Mouse (Mus musculus) hindbrain, postnatal 0 days (tissue): ENCODE data around the gene Oosp3. TPM values are rescaled to one million over a fixed set of nuclear protein-coding genes. Genes with fewer than 3 reads are reported as not detected.

Source experiments
- ATAC-seq: fragments of 200-750 bp; cut with Nextera tagmentation; 2 replicates; pipeline ENCODE4 v1.8.0; 2017; ENCODE audit warnings: mild to moderate bottlenecking, moderate TSS enrichment, moderate library complexity
- DNase-seq: peaks from one replicate; pipeline ENCODE4 v3.0.0-alpha.2; 2015; ENCODE audit warnings: low spot score
- H3K27ac ChIP-seq: fragments of 300-500 bp; sonication (generic); 2 replicates; pipeline ENCODE4 v1.5.1; 2014; ENCODE audit warnings: mild to moderate bottlenecking
- H3K27me3 ChIP-seq: fragments of 300-500 bp; sonication (generic); 2 replicates; pipeline ENCODE4 v1.6.1; 2014; ENCODE audit warnings: low read length, mixed read lengths; ENCODE audit not compliant: insufficient read depth
- H3K36me3 ChIP-seq: fragments of 300-500 bp; sonication (generic); 2 replicates; pipeline ENCODE4 v1.6.1; 2014; ENCODE audit warnings: low read length, mixed read lengths; ENCODE audit not compliant: insufficient read depth
- H3K4me1 ChIP-seq: fragments of 300-500 bp; sonication (generic); 2 replicates; pipeline ENCODE4 v1.6.1; 2014; ENCODE audit warnings: antibody characterized with exemption, low read length, mixed read lengths; ENCODE audit not compliant: insufficient read depth
- H3K4me2 ChIP-seq: fragments of 300-500 bp; sonication (generic); 2 replicates; pipeline ENCODE4 v1.6.1; 2014; ENCODE audit warnings: low read depth, mild to moderate bottlenecking, low read length, moderate library complexity, mixed read lengths
- H3K4me3 ChIP-seq: fragments of 300-500 bp; sonication (generic); 2 replicates; pipeline ENCODE4 v1.5.1; 2014; ENCODE audit warnings: low read length
- H3K9ac ChIP-seq: fragments of 300-500 bp; sonication (generic); replicated peaks from 2 replicates; pipeline ENCODE4 v1.6.1; 2014; ENCODE audit warnings: mild to moderate bottlenecking, low read length, moderate library complexity, mixed read lengths
- H3K9me3 ChIP-seq: fragments of 300-500 bp; sonication (generic); 2 replicates; pipeline ENCODE4 v1.6.1; 2016; ENCODE audit warnings: low read length, mixed read lengths
- CTCF ChIP-seq: IDR thresholded peaks from 2 replicates; pipeline ENCODE4 v1.5.1; 2016; ENCODE audit warnings: antibody characterized with exemption, control low read depth, low read depth
- WGBS: fragments of 180-500 bp; shearing (Covaris S2); extraction: QIAGEN DNeasy Blood & Tissue Kit; methylation state at CpG from one replicate; pipeline ENCODE4 v1.1.7; 2014; 5-methylcytosine and 5-hydroxymethylcytosine counted together
- polyA plus RNA-seq: library from polyadenylated mRNA; unstranded; fragments of >200 nt; fragmentation: Nextera tagmentation; extraction: Ambion mirVana; gene quantifications from 2 replicates; pipeline ENCODE4 v1.2.1, GENCODE M21; 2015
- total RNA-seq: library from RNA; depleted of rRNA; stranded (reverse); fragments of >200 nt; gene quantifications from 2 replicates; pipeline ENCODE4 v1.2.3, GENCODE M21; 2014; rRNA removed

Gene Oosp3
- total RNA-seq (not detected in 2 replicates), polyA plus RNA-seq (not detected in 2 replicates)

GRCm38 (mm10) chr19:11696755-11697154 lies at the start of gene Oosp3:
TSS of gene Oosp3 (plus strand) at chr19:11697055.
- Histone ChIP-seq H3K4me1 (no peaks in the 10 kb centered on the region), H3K9ac (no peak within 1 kb of the TSS), H3K36me3 (no peaks in the 10 kb centered on the region), H3K27me3 (no peaks in the 10 kb centered on the region), H3K4me2 (no peak within 1 kb of the TSS), H3K27ac (no peak within 1 kb of the TSS), H3K9me3 (no peaks in the 10 kb centered on the region), H3K4me3 (no peak within 1 kb of the TSS)
- no peak for ATAC-seq
- no peak for DNase-seq
- TF ChIP-seq CTCF = no peak
- WGBS = 84% methylated on average over 2 of the region's 2 CpGs

- no peak for TF ChIP-seq CTCF
- no peak for DNase-seq
- no peak for ATAC-seq
- H3K4me2 ChIP-seq = no peak overlapping the region
- no peaks in the 10 kb centered on the region for H3K27me3 ChIP-seq
- 79% methylated on average over 4 of the region's 4 CpGs for WGBS
- H3K4me3 ChIP-seq = no peak overlapping the region
- H3K9ac ChIP-seq = no peak overlapping the region
- no peaks in the 10 kb centered on the region for H3K36me3 ChIP-seq
- no peaks in the 10 kb centered on the region for H3K4me1 ChIP-seq
- H3K9me3 ChIP-seq = no peaks in the 10 kb centered on the region
- no peak overlapping the region for H3K27ac ChIP-seq
Observed at GRCm38 (mm10) chr19:11649564-11649963, 47.3 kb upstream of the Oosp3 start.

- H3K4me3 ChIP-seq = no peak overlapping the region
- H3K9ac ChIP-seq = no peak overlapping the region
- no peak overlapping the region for H3K27ac ChIP-seq
- 77% methylated on average over 2 of the region's 2 CpGs for WGBS
- no peaks in the 10 kb centered on the region for H3K36me3 ChIP-seq
- no peaks in the 10 kb centered on the region for H3K27me3 ChIP-seq
- no peaks in the 10 kb centered on the region for H3K4me1 ChIP-seq
- ATAC-seq (no peak), DNase-seq (no peak)
- TF ChIP-seq CTCF = no peak
- no peak overlapping the region for H3K4me2 ChIP-seq
- no peaks in the 10 kb centered on the region for H3K9me3 ChIP-seq
Observed at GRCm38 (mm10) chr19:11659142-11659541, 37.7 kb upstream of the Oosp3 start.

GRCm38 (mm10) chr19:11660459-11660858 lies 36.4 kb upstream of the Oosp3 start, which contains the start of gene Oosp2:
TSS of gene Oosp2 (minus strand) at chr19:11660559.
- TF ChIP-seq CTCF = no peak
- no peaks in the 10 kb centered on the region for H3K36me3 ChIP-seq
- H3K27me3 ChIP-seq = no peaks in the 10 kb centered on the region
- H3K4me2 ChIP-seq = no peak within 1 kb of the TSS
- no peak within 1 kb of the TSS for H3K4me3 ChIP-seq
- no peaks in the 10 kb centered on the region for H3K9me3 ChIP-seq
- no peak within 1 kb of the TSS for H3K27ac ChIP-seq
- no peaks in the 10 kb centered on the region for H3K4me1 ChIP-seq
- ATAC-seq = no peak
- no peak within 1 kb of the TSS for H3K9ac ChIP-seq
- DNase-seq = no peak
- WGBS = 94% methylated on average over 5 of the region's 5 CpGs

- H3K27ac ChIP-seq = no peak overlapping the region
- no peak for TF ChIP-seq CTCF
- no peak overlapping the region for H3K4me3 ChIP-seq
- no peak overlapping the region for H3K4me2 ChIP-seq
- H3K9ac ChIP-seq = no peak overlapping the region
- H3K36me3 ChIP-seq = no peaks in the 10 kb centered on the region
- no peaks in the 10 kb centered on the region for H3K4me1 ChIP-seq
- no peaks in the 10 kb centered on the region for H3K27me3 ChIP-seq
- ATAC-seq (no peak), DNase-seq (no peak)
- no peaks in the 10 kb centered on the region for H3K9me3 ChIP-seq
Observed at GRCm38 (mm10) chr19:11661562-11661961, 35.3 kb upstream of the Oosp3 start.

GRCm38 (mm10) chr19:11690839-11691238 lies 6.0 kb upstream of the Oosp3 start, which contains the start of gene Oosp1:
TSS of gene Oosp1 (minus strand) at chr19:11691150.
- H3K4me3 ChIP-seq = no peak within 1 kb of the TSS
- no peaks in the 10 kb centered on the region for H3K27me3 ChIP-seq
- DNase-seq (no peak), ATAC-seq (no peak)
- no peak within 1 kb of the TSS for H3K9ac ChIP-seq
- no peaks in the 10 kb centered on the region for H3K9me3 ChIP-seq
- no peak within 1 kb of the TSS for H3K4me2 ChIP-seq
- no peaks in the 10 kb centered on the region for H3K36me3 ChIP-seq
- no peak for TF ChIP-seq CTCF
- H3K4me1 ChIP-seq = no peaks in the 10 kb centered on the region
- H3K27ac ChIP-seq = no peak within 1 kb of the TSS
- 75% methylated on average over 5 of the region's 5 CpGs for WGBS

- 57% methylated on average over 1 of the region's 1 CpGs for WGBS
- Histone ChIP-seq H3K27ac (no peak overlapping the region), H3K4me1 (no peaks in the 10 kb centered on the region), H3K9me3 (no peaks in the 10 kb centered on the region), H3K4me2 (no peak overlapping the region), H3K27me3 (no peaks in the 10 kb centered on the region), H3K36me3 (no peaks in the 10 kb centered on the region), H3K9ac (no peak overlapping the region), H3K4me3 (no peak overlapping the region)
- DNase-seq (no peak), ATAC-seq (no peak)
- no peak for TF ChIP-seq CTCF
Observed at GRCm38 (mm10) chr19:11691454-11691853, 5.4 kb upstream of the Oosp3 start.
